Mouse (Mus musculus): Measurements from ENCODE around the gene Ggnbp2. TPM values are rescaled to one million over a fixed set of nuclear protein-coding genes. Genes with fewer than 3 reads are reported as not detected.
"Not testable (repeated sequence)": the region's sequence is repeated elsewhere in the genome, so short reads cannot be mapped to it uniquely, and the experiment has no call there.

The Ggnbp2 gene
- polyA plus RNA-seq, 1 experiment, result 24.8 TPM

- H3ac ChIP-seq (ENCODE audit: control insufficient read depth, insufficient read length), result no peak overlapping the region
Observed at GRCm38 (mm10) chr11:84839330-84839729, 31.3 kb downstream of the Ggnbp2 start.

GRCm38 (mm10) chr11:84829495-84829894 lies 41.1 kb downstream of the Ggnbp2 start:
- Histone ChIP-seq H3K4me2 (ENCODE audit: low read depth) (peak overlapping the region; percentile 90), H3K4me3 (peak overlapping the region; percentile 56), H3K36me3 (ENCODE audit: control insufficient read depth, insufficient read depth) (peaks cover 21% of the 10 kb centered on the region)
- not testable (repeated sequence) for H3ac ChIP-seq (ENCODE audit: control insufficient read depth, insufficient read length); H3K79me2 ChIP-seq (ENCODE audit: control insufficient read depth, insufficient read depth); H3K27me3 ChIP-seq (ENCODE audit: control insufficient read depth, insufficient read depth, insufficient read length)

More at GRCm38 (mm10) chr11:84839330-84839729, 31.3 kb downstream of the Ggnbp2 start:
- Histone ChIP-seq H3K27me3 (ENCODE audit: control insufficient read depth, insufficient read depth, insufficient read length) (no peaks in the 10 kb centered on the region), H3K4me2 (ENCODE audit: low read depth) (no peak overlapping the region), H3K4me3 (no peak overlapping the region), H3K79me2 (ENCODE audit: control insufficient read depth, insufficient read depth) (no peaks in the 10 kb centered on the region), H3K36me3 (ENCODE audit: control insufficient read depth, insufficient read depth) (peaks cover 89% of the 10 kb centered on the region)
- no peak for TF ChIP-seq E2F4 (IDR thresholded peaks at IDR 0.05; ENCODE audit: insufficient read depth)
- no peak for TF ChIP-seq TCF12 (IDR thresholded peaks at IDR 0.05; ENCODE audit: insufficient read depth, poor library complexity, severe bottlenecking)
- no peak for TF ChIP-seq POLR2A (IDR thresholded peaks at IDR 0.05; ENCODE audit: insufficient read length, low read depth)
- no peak for TF ChIP-seq REST (IDR thresholded peaks at IDR 0.05; ENCODE audit: insufficient read depth, insufficient read length)
- TF ChIP-seq TCF3 (IDR thresholded peaks at IDR 0.05; ENCODE audit: insufficient read length, low read depth), result no peak
- TF ChIP-seq SRF (IDR thresholded peaks at IDR 0.05; ENCODE audit: control insufficient read depth, insufficient read length, low read depth), result no peak
- no peak for TF ChIP-seq USF1 (IDR thresholded peaks at IDR 0.05; ENCODE audit: low read depth)

GRCm38 (mm10) chr11:84828516-84829399 lies 41.9 kb downstream of the Ggnbp2 start, which contains the start of gene Dhrs11:
Dhrs11 (minus strand) TSS chr11:84828994.
- TF ChIP-seq POLR2A (IDR thresholded peaks at IDR 0.05; ENCODE audit: insufficient read length, low read depth) (peak; percentile 66), MYOG (IDR thresholded peaks at IDR 0.05; ENCODE audit: control insufficient read depth in 1 of 3, insufficient read depth in 1 of 3, insufficient read length in 2 of 3, low read depth in 2 of 3) (peak in 1 of 3 experiments; percentile 21), SRF (IDR thresholded peaks at IDR 0.05; ENCODE audit: control insufficient read depth, insufficient read length, low read depth) (no peak), TCF12 (IDR thresholded peaks at IDR 0.05; ENCODE audit: insufficient read depth, poor library complexity, severe bottlenecking) (no peak), POLR2AphosphoS2 (IDR thresholded peaks at IDR 0.05; ENCODE audit: insufficient read length, low read depth) (peak; percentile 86), USF1 (IDR thresholded peaks at IDR 0.05; ENCODE audit: low read depth) (peak; percentile 17), MYOD1 (IDR thresholded peaks at IDR 0.05; ENCODE audit: control insufficient read depth in 1 of 3, insufficient read length in 2 of 3, low read depth in 2 of 3) (peak in 1 of 3 experiments; percentile 19), MAX (IDR thresholded peaks at IDR 0.05; ENCODE audit: low read depth) (no peak), E2F4 (IDR thresholded peaks at IDR 0.05; ENCODE audit: insufficient read depth) (no peak)
- no peaks in the 10 kb centered on the region for H3K79me2 ChIP-seq (ENCODE audit: control insufficient read depth, insufficient read depth)
- peak within 1 kb of the TSS; percentile 56 for H3K4me3 ChIP-seq
- H3K4me2 ChIP-seq (ENCODE audit: low read depth), result peak within 1 kb of the TSS; percentile 90
- no peaks in the 10 kb centered on the region for H3K27me3 ChIP-seq (ENCODE audit: control insufficient read depth, insufficient read depth, insufficient read length)
- peak within 1 kb of the TSS; percentile 13 for H3ac ChIP-seq (ENCODE audit: control insufficient read depth, insufficient read length)
- H3K36me3 ChIP-seq (ENCODE audit: control insufficient read depth, insufficient read depth), result peaks cover 14% of the 10 kb centered on the region

GRCm38 (mm10) chr11:84827901-84828503 lies 42.6 kb downstream of the Ggnbp2 start:
- peaks cover 9% of the 10 kb centered on the region for H3K36me3 ChIP-seq (ENCODE audit: control insufficient read depth, insufficient read depth)
- TF ChIP-seq CEBPB (IDR thresholded peaks at IDR 0.05; ENCODE audit: insufficient read depth, poor library complexity, severe bottlenecking), result no peak
- TF ChIP-seq REST (IDR thresholded peaks at IDR 0.05; ENCODE audit: insufficient read depth, insufficient read length), result no peak
- TF ChIP-seq USF1 (IDR thresholded peaks at IDR 0.05; ENCODE audit: low read depth), result no peak
- H3K27me3 ChIP-seq (ENCODE audit: control insufficient read depth, insufficient read depth, insufficient read length), result no peaks in the 10 kb centered on the region
- H3K4me3 ChIP-seq, result peak overlapping the region; percentile 56
- H3ac ChIP-seq (ENCODE audit: control insufficient read depth, insufficient read length), result peak overlapping the region; percentile 13
- no peaks in the 10 kb centered on the region for H3K79me2 ChIP-seq (ENCODE audit: control insufficient read depth, insufficient read depth)
- peak overlapping the region; percentile 90 for H3K4me2 ChIP-seq (ENCODE audit: low read depth)

GRCm38 (mm10) chr11:84827492-84827891 lies 43.1 kb downstream of the Ggnbp2 start:
- Histone ChIP-seq H3K79me2 (ENCODE audit: control insufficient read depth, insufficient read depth) (no peaks in the 10 kb centered on the region), H3ac (ENCODE audit: control insufficient read depth, insufficient read length) (no peak overlapping the region), H3K4me2 (ENCODE audit: low read depth) (peak overlapping the region; percentile 90), H3K36me3 (ENCODE audit: control insufficient read depth, insufficient read depth) (peaks cover 4% of the 10 kb centered on the region), H3K27me3 (ENCODE audit: control insufficient read depth, insufficient read depth, insufficient read length) (no peaks in the 10 kb centered on the region), H3K4me3 (peak overlapping the region; percentile 56)
- TF ChIP-seq TCF12 (IDR thresholded peaks at IDR 0.05; ENCODE audit: insufficient read depth, poor library complexity, severe bottlenecking) (no peak), USF1 (IDR thresholded peaks at IDR 0.05; ENCODE audit: low read depth) (no peak), REST (IDR thresholded peaks at IDR 0.05; ENCODE audit: insufficient read depth, insufficient read length) (no peak), TCF3 (IDR thresholded peaks at IDR 0.05; ENCODE audit: insufficient read length, low read depth) (no peak), MYOD1 (IDR thresholded peaks at IDR 0.05; ENCODE audit: control insufficient read depth in 1 of 3, insufficient read length in 2 of 3, low read depth in 2 of 3) (no peak), CEBPB (IDR thresholded peaks at IDR 0.05; ENCODE audit: insufficient read depth, poor library complexity, severe bottlenecking) (no peak), MYOG (IDR thresholded peaks at IDR 0.05; ENCODE audit: control insufficient read depth in 1 of 3, insufficient read depth in 1 of 3, insufficient read length in 2 of 3, low read depth in 2 of 3) (no peak), E2F4 (IDR thresholded peaks at IDR 0.05; ENCODE audit: insufficient read depth) (no peak), MAX (IDR thresholded peaks at IDR 0.05; ENCODE audit: low read depth) (no peak)

All from myocyte (in vitro differentiated cells).